Mouse (Mus musculus) embryonic facial prominence, embryonic 15.5 days (tissue): ENCODE measurements around the gene Sdk1. TPM values are rescaled to one million over a fixed set of nuclear protein-coding genes. Genes with fewer than 3 reads are reported as not detected.

Experiments used
- ATAC-seq: fragments of 200-750 bp; cut with Nextera tagmentation; 2 replicates; pipeline ENCODE4 v1.8.0; 2017; ENCODE audit warnings: low read depth, moderate TSS enrichment; ENCODE audit not compliant: insufficient number of reproducible peaks, low FRiP score, low TSS enrichment
- H3K27ac ChIP-seq: fragments of 300-500 bp; sonication (generic); replicated peaks from 2 replicates; pipeline ENCODE4 v1.5.1; 2015; ENCODE audit warnings: mild to moderate bottlenecking, inconsistent platforms
- H3K27me3 ChIP-seq: fragments of 300-500 bp; sonication (generic); 2 replicates; pipeline ENCODE4 v1.6.1; 2015; ENCODE audit warnings: inconsistent platforms
- H3K36me3 ChIP-seq: fragments of 300-500 bp; sonication (generic); 2 replicates; pipeline ENCODE4 v1.6.1; 2015; ENCODE audit warnings: mild to moderate bottlenecking, inconsistent platforms
- H3K4me1 ChIP-seq: fragments of 300-500 bp; sonication (generic); 2 replicates; pipeline ENCODE4 v1.6.1; 2015; ENCODE audit warnings: inconsistent platforms
- H3K4me2 ChIP-seq: fragments of 300-500 bp; sonication (generic); replicated peaks from 2 replicates; pipeline ENCODE4 v1.6.1; 2015; ENCODE audit warnings: mild to moderate bottlenecking, inconsistent platforms
- H3K4me3 ChIP-seq: fragments of 300-500 bp; sonication (generic); replicated peaks from 2 replicates; pipeline ENCODE4 v1.5.1; 2015; ENCODE audit warnings: mild to moderate bottlenecking, inconsistent platforms
- H3K9ac ChIP-seq: fragments of 300-500 bp; sonication (generic); 2 replicates; pipeline ENCODE4 v1.6.1; 2015; ENCODE audit warnings: inconsistent platforms
- H3K9me3 ChIP-seq: fragments of 300-500 bp; sonication (generic); replicated peaks from 2 replicates; pipeline ENCODE4 v1.6.1; 2016; ENCODE audit warnings: inconsistent platforms
- WGBS: fragments of 180-500 bp; shearing (Covaris S2); methylation state at CpG from one replicate; pipeline ENCODE4 v1.1.7; 2015; 5-methylcytosine and 5-hydroxymethylcytosine counted together
- polyA plus RNA-seq: library from polyadenylated mRNA; unstranded; fragments of >200 nt; fragmentation: Nextera tagmentation; extraction: Ambion mirVana; gene quantifications from 2 replicates; pipeline ENCODE4 v1.2.1, GENCODE M21; 2015

The Sdk1 gene
- polyA plus RNA-seq, 1 experiment from 2014 or later, result 2.6 TPM

GRCm38 (mm10) chr5:141844701-141845100 is 603.4 kb downstream of the Sdk1 start:
- Histone ChIP-seq H3K4me3 (no peak overlapping the region), H3K9ac (no peak overlapping the region), H3K36me3 (no peaks in the 10 kb centered on the region), H3K27ac (no peak overlapping the region), H3K4me2 (no peak overlapping the region), H3K4me1 (no peaks in the 10 kb centered on the region), H3K9me3 (no peaks in the 10 kb centered on the region), H3K27me3 (no peaks in the 10 kb centered on the region)
- 79% methylated on average over 4 of the region's 4 CpGs for WGBS
- no peak for ATAC-seq

- Histone ChIP-seq H3K9ac (no peak overlapping the region), H3K36me3 (no peaks in the 10 kb centered on the region), H3K4me1 (0 out of 2 replicates have a peak, but pooled peaks cover 6% of the 10 kb centered on the region), H3K4me3 (no peak overlapping the region), H3K27ac (no peak overlapping the region), H3K27me3 (no peaks in the 10 kb centered on the region), H3K9me3 (no peaks in the 10 kb centered on the region), H3K4me2 (no peak overlapping the region)
- ATAC-seq, result no peak
- WGBS, result 81% methylated on average over 4 of the region's 4 CpGs
Measured at GRCm38 (mm10) chr5:141847686-141848085, 606.4 kb downstream of the Sdk1 start.

GRCm38 (mm10) chr5:141852175-141852574 is 610.9 kb downstream of the Sdk1 start:
- Histone ChIP-seq H3K36me3 (no peaks in the 10 kb centered on the region), H3K9me3 (no peaks in the 10 kb centered on the region), H3K27me3 (no peaks in the 10 kb centered on the region), H3K4me3 (no peak overlapping the region), H3K4me2 (no peak overlapping the region), H3K4me1 (0 out of 2 replicates have a peak, but pooled peaks cover 6% of the 10 kb centered on the region), H3K27ac (no peak overlapping the region), H3K9ac (no peak overlapping the region)
- WGBS, result 31% methylated on average over 8 of the region's 8 CpGs
- ATAC-seq, result peak; percentile 60

GRCm38 (mm10) chr5:141856447-141856846 is 615.2 kb downstream of the Sdk1 start:
- no peak for ATAC-seq
- Histone ChIP-seq H3K4me1 (peaks cover 17% of the 10 kb centered on the region; the same call in 1 of the 2 replicates), H3K36me3 (no peaks in the 10 kb centered on the region), H3K4me3 (no peak overlapping the region), H3K9me3 (no peaks in the 10 kb centered on the region), H3K27ac (no peak overlapping the region), H3K27me3 (no peaks in the 10 kb centered on the region), H3K4me2 (no peak overlapping the region), H3K9ac (no peak overlapping the region)
- WGBS, result 65% methylated on average over 2 of the region's 2 CpGs

- 87% methylated on average over 1 of the region's 1 CpGs for WGBS
- Histone ChIP-seq H3K9me3 (no peaks in the 10 kb centered on the region), H3K36me3 (no peaks in the 10 kb centered on the region), H3K27ac (no peak overlapping the region), H3K9ac (no peak overlapping the region), H3K27me3 (no peaks in the 10 kb centered on the region), H3K4me3 (no peak overlapping the region), H3K4me2 (no peak overlapping the region), H3K4me1 (peaks cover 10% of the 10 kb centered on the region; the same call in 1 of the 2 replicates)
- ATAC-seq, result no peak
Measured at GRCm38 (mm10) chr5:141857781-141858180, 616.5 kb downstream of the Sdk1 start.

- no peak overlapping the region for H3K4me2 ChIP-seq
- ATAC-seq, result no peak
- 22% methylated on average over 8 of the region's 8 CpGs for WGBS
Measured at GRCm38 (mm10) chr5:141858406-141859160, 617.3 kb downstream of the Sdk1 start.

GRCm38 (mm10) chr5:141866042-141866441 is 624.8 kb downstream of the Sdk1 start:
- no peaks in the 10 kb centered on the region for H3K9me3 ChIP-seq
- H3K4me2 ChIP-seq, result no peak overlapping the region
- H3K27ac ChIP-seq, result no peak overlapping the region
- H3K4me1 ChIP-seq, result 0 out of 2 replicates have a peak, but pooled peaks cover 3% of the 10 kb centered on the region
- H3K36me3 ChIP-seq, result no peaks in the 10 kb centered on the region
- WGBS, result 72% methylated on average over 3 of the region's 3 CpGs
- no peak for ATAC-seq
- H3K9ac ChIP-seq, result no peak overlapping the region
- H3K27me3 ChIP-seq, result no peaks in the 10 kb centered on the region
- no peak overlapping the region for H3K4me3 ChIP-seq

More at GRCm38 (mm10) chr5:141858406-141859160, 617.3 kb downstream of the Sdk1 start:
- no peak overlapping the region for H3K9ac ChIP-seq
- H3K9me3 ChIP-seq, result no peaks in the 10 kb centered on the region
- H3K4me3 ChIP-seq, result no peak overlapping the region
- H3K4me1 ChIP-seq, result peaks cover 10% of the 10 kb centered on the region; the same call in 1 of the 2 replicates
- H3K27ac ChIP-seq, result no peak overlapping the region
- no peaks in the 10 kb centered on the region for H3K27me3 ChIP-seq
- no peaks in the 10 kb centered on the region for H3K36me3 ChIP-seq

GRCm38 (mm10) chr5:141873751-141874150 is 632.5 kb downstream of the Sdk1 start:
- Histone ChIP-seq H3K4me3 (no peak overlapping the region), H3K27me3 (no peaks in the 10 kb centered on the region), H3K9me3 (no peaks in the 10 kb centered on the region), H3K9ac (no peak overlapping the region), H3K4me1 (no peaks in the 10 kb centered on the region), H3K27ac (no peak overlapping the region), H3K36me3 (no peaks in the 10 kb centered on the region), H3K4me2 (no peak overlapping the region)
- 95% methylated on average over 11 of the region's 11 CpGs for WGBS
- ATAC-seq, result no peak

GRCm38 (mm10) chr5:141880661-141881060 is 639.4 kb downstream of the Sdk1 start:
- 0 out of 2 replicates have a peak, but pooled peaks cover 1% of the 10 kb centered on the region for H3K4me1 ChIP-seq
- 57% methylated on average over 5 of the region's 5 CpGs for WGBS
- H3K27ac ChIP-seq, result no peak overlapping the region
- H3K9me3 ChIP-seq, result no peaks in the 10 kb centered on the region
- no peaks in the 10 kb centered on the region for H3K27me3 ChIP-seq
- ATAC-seq, result no peak
- no peak overlapping the region for H3K4me2 ChIP-seq
- no peak overlapping the region for H3K9ac ChIP-seq
- H3K36me3 ChIP-seq, result no peaks in the 10 kb centered on the region
- H3K4me3 ChIP-seq, result no peak overlapping the region

- ATAC-seq, result no peak
- 48% methylated on average over 3 of the region's 3 CpGs for WGBS
- no peak overlapping the region for H3K4me3 ChIP-seq
- no peaks in the 10 kb centered on the region for H3K36me3 ChIP-seq
- H3K4me1 ChIP-seq, result peaks cover 10% of the 10 kb centered on the region
- H3K27ac ChIP-seq, result no peak overlapping the region
- no peaks in the 10 kb centered on the region for H3K27me3 ChIP-seq
- H3K9ac ChIP-seq, result no peak overlapping the region
- no peak overlapping the region for H3K4me2 ChIP-seq
- H3K9me3 ChIP-seq, result no peaks in the 10 kb centered on the region
Measured at GRCm38 (mm10) chr5:141884111-141884647, 642.9 kb downstream of the Sdk1 start.

GRCm38 (mm10) chr5:141886006-141886405 is 644.7 kb downstream of the Sdk1 start:
- no peak overlapping the region for H3K9ac ChIP-seq
- H3K36me3 ChIP-seq, result no peaks in the 10 kb centered on the region
- H3K4me1 ChIP-seq, result peaks cover 10% of the 10 kb centered on the region
- 57% methylated on average over 10 of the region's 10 CpGs for WGBS
- H3K27me3 ChIP-seq, result no peaks in the 10 kb centered on the region
- H3K27ac ChIP-seq, result peak overlapping the region; percentile 36; the same call in 1 of the 2 replicates
- H3K4me2 ChIP-seq, result no peak overlapping the region
- no peaks in the 10 kb centered on the region for H3K9me3 ChIP-seq
- H3K4me3 ChIP-seq, result no peak overlapping the region
- no peak for ATAC-seq
